8 mouse cellular contexts compared by ENCODE assay signal in genomic region chr3:87796736-87797334, GRCm38 (mm10). TPM values are rescaled to one million over a fixed set of nuclear protein-coding genes. Genes with fewer than 3 reads are reported as not detected.
DNase-seq lines count a peak whose midpoint lies in the region; ATAC-seq and TF ChIP-seq lines count a peak whose summit lies in the region.

TSS of gene Insrr (plus strand) at chr3:87796951.

- TF ChIP-seq EP300 in liver, postnatal 0 days (IDR thresholded peaks at IDR 0.05; ENCODE audit: low read depth), result no peak

- ATAC-seq in forebrain, embryonic 15.5 days (replicated peaks), result no peak
- ATAC-seq in liver, postnatal 0 days, result no peak
- ATAC-seq in stomach, embryonic 14.5 days (ENCODE audit: insufficient number of reproducible peaks, insufficient read depth, low FRiP score, low read depth), result no peak

- peaks cover 6% of the 10 kb centered on the region; the same call in 1 of the 2 replicates for H3K4me1 ChIP-seq in lung, adult 2 months (ENCODE audit: control insufficient read depth, insufficient read depth, low read length)
- peaks cover 19% of the 10 kb centered on the region for H3K4me1 ChIP-seq in forebrain, embryonic 15.5 days
- peaks cover 12% of the 10 kb centered on the region for H3K4me1 ChIP-seq in liver, postnatal 0 days (ENCODE audit: insufficient read depth)
- peaks cover 3% of the 10 kb centered on the region; the same call in 1 of the 2 replicates for H3K4me1 ChIP-seq in stomach, embryonic 14.5 days (ENCODE audit: control insufficient read depth, insufficient read depth, low read length)

- peaks cover 77% of the 10 kb centered on the region for H3K27me3 ChIP-seq in forebrain, embryonic 15.5 days
- peaks cover 91% of the 10 kb centered on the region for H3K27me3 ChIP-seq in liver, postnatal 0 days (ENCODE audit: insufficient read depth, low read length)
- H3K27me3 ChIP-seq in stomach, embryonic 14.5 days (ENCODE audit: control insufficient read depth, insufficient read depth, low read length), result peaks cover 52% of the 10 kb centered on the region

- TF ChIP-seq POLR2A in lung, adult 2 months (IDR thresholded peaks at IDR 0.05; ENCODE audit: borderline replicate concordance, extremely low read depth, low read depth, low read length), result no peak

- peak; percentile 25 to 26 for DNase-seq in lung, adult 18-20 months
- DNase-seq in lung, adult 2 months, result no peak
- DNase-seq in induced T-regulatory cell, adult 2 months (ENCODE audit: low read depth), result peak; percentile 33
- DNase-seq in liver, postnatal 0 days, result no peak
- no peak for DNase-seq in c-Kit-positive CD71-positive TER-119-positive erythroid progenitor cells, embryonic 14.5 days (ENCODE audit: low spot score)
- DNase-seq in layer of hippocampus, adult 8-10 months (ENCODE audit: low spot score in 2 of 2), result no peak

- no peak within 1 kb of the TSS for H3K4me3 ChIP-seq in lung, adult 2 months (replicated peaks; ENCODE audit: extremely low read depth, low read depth, low read length)
- H3K4me3 ChIP-seq in forebrain, embryonic 15.5 days, result peak within 1 kb of the TSS; percentile 30
- H3K4me3 ChIP-seq in liver, postnatal 0 days (ENCODE audit: low read depth, low read length), result no peak within 1 kb of the TSS; the same call in 1 of the 2 replicates
- H3K4me3 ChIP-seq in stomach, embryonic 14.5 days (ENCODE audit: low read depth, low read length), result peak within 1 kb of the TSS; percentile 22

- TF ChIP-seq CTCF in lung, adult 2 months (IDR thresholded peaks at IDR 0.05; ENCODE audit: insufficient read depth, low read length), result no peak
- TF ChIP-seq CTCF in liver, postnatal 0 days (IDR thresholded peaks at IDR 0.05; ENCODE audit: low read depth), result no peak

- 3% methylated on average over 29 of the region's 29 CpGs for WGBS in lung, adult 2 months
- under 1% methylated on average over 29 of the region's 29 CpGs for WGBS in forebrain, embryonic 15.5 days
- WGBS in liver, postnatal 0 days (ENCODE audit: insufficient replicate concordance), result 1% methylated on average over 29 of the region's 29 CpGs
- WGBS in stomach, embryonic 14.5 days, result under 1% methylated on average over 29 of the region's 29 CpGs

- H3K4me2 ChIP-seq in forebrain, embryonic 15.5 days (replicated peaks), result peak within 1 kb of the TSS; percentile 50
- peak within 1 kb of the TSS; percentile 40 for H3K4me2 ChIP-seq in liver, postnatal 0 days (ENCODE audit: low read depth, low read length)
- peak within 1 kb of the TSS; percentile 58 for H3K4me2 ChIP-seq in stomach, embryonic 14.5 days (replicated peaks; ENCODE audit: low read depth, low read length)

- no peak within 1 kb of the TSS for H3K27ac ChIP-seq in forebrain, embryonic 15.5 days (replicated peaks)
- H3K27ac ChIP-seq in liver, postnatal 0 days (ENCODE audit: low read depth), result no peak within 1 kb of the TSS
- H3K27ac ChIP-seq in stomach, embryonic 14.5 days (ENCODE audit: low read length), result no peak within 1 kb of the TSS

- H3K36me3 ChIP-seq in forebrain, embryonic 15.5 days, result no peaks in the 10 kb centered on the region
- no peaks in the 10 kb centered on the region for H3K36me3 ChIP-seq in liver, postnatal 0 days (replicated peaks; ENCODE audit: insufficient read depth, low read length)
- H3K36me3 ChIP-seq in stomach, embryonic 14.5 days (ENCODE audit: control insufficient read depth, insufficient read depth, low read length), result no peaks in the 10 kb centered on the region

- peak within 1 kb of the TSS; percentile 17; the same call in 1 of the 2 replicates for H3K9ac ChIP-seq in forebrain, embryonic 15.5 days (replicated peaks)
- H3K9ac ChIP-seq in liver, postnatal 0 days (replicated peaks), result no peak within 1 kb of the TSS
- peak within 1 kb of the TSS; percentile 30; the same call in 1 of the 2 replicates for H3K9ac ChIP-seq in stomach, embryonic 14.5 days (replicated peaks; ENCODE audit: low read depth, low read length)

- H3K9me3 ChIP-seq in forebrain, embryonic 15.5 days, result no peaks in the 10 kb centered on the region
- no peaks in the 10 kb centered on the region for H3K9me3 ChIP-seq in liver, postnatal 0 days (ENCODE audit: low read length)
- H3K9me3 ChIP-seq in stomach, embryonic 14.5 days (ENCODE audit: control insufficient read depth, low read depth, low read length), result no peaks in the 10 kb centered on the region

RNA-seq across cellular contexts. Expression of gene Insrr, which starts in this region (rescaled TPM):
- polyA plus RNA-seq in lung, adult 2 months (2012; rRNA removed), result 0.19 and 0.66 TPM in 2 replicates
- polyA plus RNA-seq in forebrain, embryonic 15.5 days (2015; fragmentation: Nextera tagmentation; extraction: Ambion mirVana), result 0.41 and 0.52 TPM in 2 replicates
- not detected in 2 replicates for polyA plus RNA-seq in liver, postnatal 0 days (2015; fragmentation: Nextera tagmentation; extraction: Ambion mirVana)
- polyA plus RNA-seq in stomach, embryonic 14.5 days (2014; fragmentation: Nextera tagmentation; extraction: Ambion mirVana), result 0.20 and 0.55 TPM in 2 replicates
- total RNA-seq in layer of hippocampus, adult 8-10 months (2022), result under 1 TPM; 0.49 to 1.00 (median 0.68) TPM

Comparison
In these comparisons a context has a peak if more than half of its experiments do, and no peak if none do; other contexts are left out.
1. DNase-seq: peak in lung, adult 18-20 months (2 of 2) and induced T-regulatory cell, adult 2 months (single experiment); none in lung, adult 2 months (single experiment), liver, postnatal 0 days (single experiment), c-Kit-positive CD71-positive TER-119-positive erythroid progenitor cells, embryonic 14.5 days (single experiment) and layer of hippocampus, adult 8-10 months (0 of 2).
2. H3K4me3 ChIP-seq: peak in forebrain, embryonic 15.5 days (single experiment) and stomach, embryonic 14.5 days (single experiment); none in lung, adult 2 months (single experiment) and liver, postnatal 0 days (single experiment).
3. Peak in every context shown above with its lines, with median percentiles within 50 percentile points of each other: H3K4me2 ChIP-seq.